Mouse (Mus musculus): ENCODE measurements around the gene Chad.
A peak's percentile ranks its signal among the peaks of the same experiment; 100 is the strongest.

The Chad gene

GRCm38 (mm10) chr11:94564437-94565150, at the start of gene Chad:
Chad (plus strand) TSS chr11:94565047.
- DNase-seq = no peak

- peak; percentile 65 for DNase-seq
Observed at GRCm38 (mm10) chr11:94521219-94521843, 43.5 kb upstream of the Chad start, which contains the start of gene Mycbpap. Mycbpap (minus strand) TSS chr11:94521742.

DNA sequence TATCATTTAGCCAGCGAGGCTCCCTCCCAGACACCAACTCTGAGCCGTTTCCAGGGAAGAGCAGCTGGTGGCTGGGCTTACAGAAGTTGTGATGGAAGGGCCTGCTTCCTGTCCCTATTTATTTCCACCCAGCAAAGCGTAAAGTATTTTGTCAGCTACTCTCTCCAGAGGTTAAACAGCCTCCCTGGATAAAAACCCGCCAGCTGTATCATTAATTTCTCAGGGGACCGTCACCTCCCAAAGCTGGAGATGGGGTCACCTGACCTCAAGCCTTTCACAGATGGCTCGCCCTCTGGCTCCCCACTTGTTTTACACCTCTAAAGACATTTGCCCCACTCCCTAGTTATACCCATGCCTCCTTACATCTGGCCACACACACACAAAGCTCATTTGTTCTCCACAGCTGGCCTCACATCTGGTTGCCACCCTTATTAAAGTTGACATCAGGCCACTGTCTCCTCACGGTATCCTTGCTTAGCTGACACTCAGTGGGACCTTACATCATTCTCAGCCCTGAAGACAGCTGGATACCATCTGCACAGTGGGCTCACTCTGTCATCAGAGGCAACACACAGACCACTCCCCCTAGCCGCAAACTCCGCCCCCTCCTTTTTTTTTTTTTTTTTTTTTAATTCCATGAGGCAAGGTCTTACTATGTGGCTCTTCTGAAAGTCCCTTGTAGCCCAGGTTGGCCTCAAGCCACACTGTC, 38.5 kb upstream of the Chad start:
- no peak for DNase-seq

GRCm38 (mm10) chr11:94528879-94529278, 36.0 kb upstream of the Chad start:
- DNase-seq = no peak

GRCm38 (mm10) chr11:94533171-94533570, 31.7 kb upstream of the Chad start:
- no peak for DNase-seq

DNA sequence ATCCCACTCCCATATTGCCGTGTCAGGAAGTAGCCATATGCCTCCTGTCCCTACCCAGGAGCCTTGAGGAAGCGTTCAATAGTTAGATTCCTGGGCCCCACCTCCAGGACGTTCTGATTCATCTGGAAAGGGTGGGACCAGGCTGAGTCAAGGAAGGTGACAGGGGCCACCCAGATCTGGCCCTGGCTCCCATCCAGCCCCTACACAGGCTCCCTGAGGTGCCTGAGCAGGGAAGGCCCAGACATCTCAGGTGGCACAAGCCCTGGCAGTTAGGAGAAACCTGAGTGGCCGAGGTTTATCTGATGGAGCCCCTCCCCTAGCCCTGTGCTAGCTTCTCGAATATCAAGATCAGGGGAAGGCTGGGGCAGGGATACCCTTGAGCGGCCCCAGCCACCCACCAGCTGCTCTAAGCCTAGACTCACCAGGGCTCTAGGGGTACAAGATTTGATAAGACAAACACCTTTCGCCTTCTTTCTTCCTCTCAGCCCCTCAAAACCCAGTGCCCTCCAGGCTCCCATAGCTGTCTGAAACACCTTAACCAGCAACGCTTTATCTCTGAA, 26.0 kb upstream of the Chad start:
- DNase-seq = no peak

DNA sequence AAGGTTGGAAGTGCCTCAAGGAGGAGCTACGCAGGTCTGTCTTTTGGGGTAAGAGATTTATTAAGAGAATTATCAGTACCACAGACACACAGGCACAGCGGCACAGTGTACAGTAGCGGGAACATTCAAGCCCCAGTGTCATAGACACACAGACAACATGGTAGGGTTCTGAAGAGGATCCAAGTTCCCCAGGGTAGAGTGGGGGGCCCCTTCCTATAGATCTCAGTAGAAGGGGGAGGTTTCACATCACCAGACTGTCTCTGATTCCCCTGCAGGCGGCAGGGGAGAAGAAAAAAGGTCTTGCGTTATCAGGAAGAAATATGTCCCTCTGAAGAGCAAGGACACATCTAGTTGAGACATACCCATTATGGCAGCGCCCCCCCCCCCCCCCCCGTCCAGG, 25.1 kb upstream of the Chad start:
- DNase-seq = no peak

- no peak for DNase-seq
Observed at GRCm38 (mm10) chr11:94542400-94542799, 22.4 kb upstream of the Chad start.

DNA sequence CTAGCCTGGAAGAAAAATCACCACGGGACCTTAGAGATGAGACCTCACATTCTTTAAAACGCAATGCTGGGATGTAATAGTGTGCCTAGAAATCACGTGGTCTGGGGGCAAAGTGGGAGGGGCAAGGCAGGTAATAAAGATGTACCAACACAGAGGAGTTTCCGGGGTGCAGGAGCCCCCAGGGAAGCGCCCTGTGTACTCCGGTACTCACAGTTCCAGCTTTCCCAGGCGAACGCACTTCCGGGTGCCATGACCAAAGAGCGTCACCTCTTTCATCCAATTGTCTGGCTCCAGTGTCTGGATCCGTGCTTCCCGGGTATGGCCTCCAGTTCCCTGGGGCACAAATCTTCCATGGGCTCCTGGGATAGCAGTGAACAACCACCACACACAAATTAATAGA, 21.5 kb upstream of the Chad start:
- no peak for DNase-seq

GRCm38 (mm10) chr11:94543932-94544331, 20.9 kb upstream of the Chad start:
- DNase-seq = peak; percentile 93

- peak; percentile 36 for DNase-seq
Observed at GRCm38 (mm10) chr11:94544422-94544821, 20.4 kb upstream of the Chad start.

- no peak for DNase-seq
Observed at GRCm38 (mm10) chr11:94546381-94546780, 18.5 kb upstream of the Chad start.

GRCm38 (mm10) chr11:94547271-94547670, 17.6 kb upstream of the Chad start:
- DNase-seq = no peak

GRCm38 (mm10) chr11:94548041-94548784, 16.6 kb upstream of the Chad start:
- peak; percentile 60 for DNase-seq

GRCm38 (mm10) chr11:94548888-94549690, 15.8 kb upstream of the Chad start, which contains the start of gene Rsad1:
Rsad1 (minus strand) TSS chr11:94549255.
- DNase-seq = peak; percentile 94

DNA sequence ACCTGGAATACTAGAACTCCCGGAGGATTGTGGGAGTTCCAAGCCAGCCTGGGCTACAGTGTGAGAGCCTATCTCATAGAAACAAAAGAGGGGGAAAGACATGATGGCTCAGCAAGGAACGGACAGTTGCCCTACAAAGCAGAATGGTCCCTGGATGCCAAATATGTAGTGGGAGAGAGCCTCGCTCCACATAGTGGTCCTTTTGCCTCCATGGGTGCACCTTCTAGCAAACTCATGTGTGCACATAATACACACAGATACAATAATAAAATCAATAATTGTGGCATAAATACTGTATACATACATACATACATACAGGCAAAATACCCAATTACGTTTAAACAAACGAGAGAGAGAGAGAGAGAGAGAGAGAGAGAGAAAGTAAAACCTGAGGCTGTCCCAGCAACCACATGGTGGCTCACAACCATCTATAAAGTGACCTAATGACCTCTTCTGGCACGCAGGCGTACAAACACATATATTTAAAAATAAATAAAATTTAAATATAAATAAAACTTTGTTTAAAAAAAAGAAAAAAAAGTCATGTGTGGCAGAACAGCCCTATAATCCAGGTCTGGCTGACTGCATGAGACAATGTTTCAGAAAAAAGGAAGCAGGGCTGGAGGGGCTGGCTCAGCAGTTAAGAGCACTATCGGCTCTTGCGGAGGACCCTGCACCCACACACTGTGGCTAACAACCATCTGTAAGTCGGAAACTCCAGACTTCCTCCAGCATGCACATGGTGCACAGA, 15.0 kb upstream of the Chad start:
- DNase-seq = peak; percentile 33

- DNase-seq = no peak
Observed at GRCm38 (mm10) chr11:94550442-94550744, 14.5 kb upstream of the Chad start.

GRCm38 (mm10) chr11:94558226-94558625, 6.6 kb upstream of the Chad start:
- DNase-seq = no peak

- no peak for DNase-seq
Observed at GRCm38 (mm10) chr11:94563383-94563782, 1.5 kb upstream of the Chad start.

DNA sequence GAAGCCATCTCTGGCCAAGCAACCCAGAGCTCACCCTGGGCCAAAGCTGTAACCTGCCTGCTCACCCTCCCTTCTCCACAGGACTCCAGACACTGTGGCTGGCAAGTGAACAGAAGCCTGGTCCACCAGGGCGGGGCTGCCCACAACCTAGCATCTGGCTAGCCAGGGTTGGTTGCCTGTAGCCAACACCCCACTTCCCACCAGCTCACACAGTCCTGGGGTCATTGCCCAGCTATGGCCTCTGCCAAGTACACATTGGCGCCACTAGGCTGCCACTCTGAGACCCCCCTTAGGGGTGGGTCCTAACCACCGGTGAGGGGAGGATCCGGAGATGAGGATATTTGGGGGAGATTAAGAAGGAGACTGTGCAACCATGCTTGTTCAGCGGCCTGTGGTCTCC, 1.0 kb upstream of the Chad start:
- DNase-seq = no peak

- no peak for DNase-seq
Observed at GRCm38 (mm10) chr11:94565151-94565479, 268 bp downstream of the Chad start.
